Mouse (Mus musculus) ovary, adult 18-20 months (tissue): ENCODE results near the gene Foxn3.
A peak's percentile ranks its signal among the peaks of the same experiment; 100 is the strongest.

Experiments used
- DNase-seq: peaks from one replicate; pipeline ENCODE4 v3.0.0; 2022; ENCODE audit warnings: low spot score, mixed read lengths

Gene Foxn3

GRCm38 (mm10) chr12:99385073-99385472 is 178.3 kb downstream of the Foxn3 start:
- DNase-seq, result no peak

- DNase-seq, result no peak
Observed at GRCm38 (mm10) chr12:99381317-99381716, 182.1 kb downstream of the Foxn3 start.

GRCm38 (mm10) chr12:99380855-99381262 is 182.5 kb downstream of the Foxn3 start:
- no peak for DNase-seq

GRCm38 (mm10) chr12:99380124-99380523 is 183.3 kb downstream of the Foxn3 start:
- DNase-seq, result no peak

DNA sequence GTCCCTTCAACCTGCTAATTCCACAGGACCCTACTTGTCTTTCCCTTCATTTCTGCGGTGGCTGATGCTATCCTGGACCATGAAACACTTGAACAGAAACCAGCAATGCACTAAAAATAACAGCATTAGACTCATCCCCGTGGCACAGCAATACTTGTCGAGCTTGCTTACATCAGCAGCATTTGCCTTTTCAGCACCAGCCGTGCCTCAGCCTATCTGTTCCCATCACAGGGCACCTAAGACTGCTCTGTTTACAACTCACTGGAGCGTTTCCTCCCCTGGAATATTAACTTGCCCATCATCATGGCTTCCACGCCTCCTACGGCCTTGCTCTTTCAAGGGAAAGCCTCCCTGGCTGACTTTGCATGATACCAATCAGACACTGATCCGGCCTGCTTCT is 185.1 kb downstream of the Foxn3 start:
- DNase-seq, result no peak

DNA sequence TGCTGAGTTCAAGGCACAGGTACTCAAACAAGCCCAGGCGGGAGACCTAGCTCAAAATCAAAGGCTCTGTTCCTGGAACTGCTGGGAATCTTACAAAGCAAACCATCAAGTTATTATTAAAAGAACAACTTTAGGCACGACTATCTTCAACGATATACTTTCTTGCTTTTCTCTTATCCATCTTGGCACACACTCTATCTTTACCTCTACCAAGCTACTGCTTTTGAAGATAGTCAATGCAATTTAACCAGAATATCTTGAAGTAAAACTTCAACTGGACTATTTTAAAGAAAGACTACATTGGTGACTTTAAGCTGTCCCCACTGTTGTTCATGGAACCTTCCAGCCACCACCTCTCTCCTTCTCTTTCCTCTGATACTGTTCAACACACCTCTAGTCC is 185.7 kb downstream of the Foxn3 start:
- no peak for DNase-seq

DNA sequence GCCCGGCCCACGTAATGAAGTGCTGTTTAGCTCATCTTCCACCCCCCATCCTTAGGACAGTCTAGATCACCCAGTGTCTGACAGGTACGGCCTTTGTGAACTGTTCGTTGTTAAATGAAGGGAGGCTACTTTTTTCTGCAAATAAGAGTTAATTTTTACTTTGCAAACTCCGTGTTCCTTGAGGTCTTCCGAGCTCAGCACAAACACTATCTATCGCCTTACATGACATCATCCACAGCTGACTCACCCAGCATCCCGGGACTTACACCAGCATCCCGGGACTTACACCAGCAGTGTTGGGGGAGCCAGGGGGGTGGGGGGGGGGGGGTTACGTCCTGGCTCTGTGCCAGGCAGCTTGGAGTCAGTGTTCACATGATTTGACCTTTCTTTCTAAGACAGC is 186.3 kb downstream of the Foxn3 start:
- DNase-seq, result no peak

GRCm38 (mm10) chr12:99375878-99376454 is 187.4 kb downstream of the Foxn3 start:
- no peak for DNase-seq

DNA sequence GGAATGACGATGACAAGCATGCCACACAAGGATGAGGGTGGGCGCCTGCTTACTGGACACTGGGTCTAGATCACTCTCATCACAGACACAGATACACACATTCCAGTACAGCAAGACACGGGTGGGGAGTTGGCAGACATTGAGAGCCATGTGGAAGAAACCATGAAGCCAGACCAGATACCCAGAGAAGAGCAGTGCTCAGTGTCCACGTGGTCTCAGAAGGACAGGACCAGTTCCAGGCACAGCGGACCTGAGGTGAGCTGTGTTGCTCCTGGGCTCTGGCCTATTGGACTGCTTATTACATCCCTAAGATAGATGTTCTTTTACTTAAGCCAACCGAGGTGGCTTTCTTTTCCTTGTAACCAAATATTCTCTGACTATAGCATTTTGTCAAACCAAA is 188.0 kb downstream of the Foxn3 start:
- DNase-seq, result no peak

- no peak for DNase-seq
Observed at GRCm38 (mm10) chr12:99374099-99374600, 189.2 kb downstream of the Foxn3 start.

DNA sequence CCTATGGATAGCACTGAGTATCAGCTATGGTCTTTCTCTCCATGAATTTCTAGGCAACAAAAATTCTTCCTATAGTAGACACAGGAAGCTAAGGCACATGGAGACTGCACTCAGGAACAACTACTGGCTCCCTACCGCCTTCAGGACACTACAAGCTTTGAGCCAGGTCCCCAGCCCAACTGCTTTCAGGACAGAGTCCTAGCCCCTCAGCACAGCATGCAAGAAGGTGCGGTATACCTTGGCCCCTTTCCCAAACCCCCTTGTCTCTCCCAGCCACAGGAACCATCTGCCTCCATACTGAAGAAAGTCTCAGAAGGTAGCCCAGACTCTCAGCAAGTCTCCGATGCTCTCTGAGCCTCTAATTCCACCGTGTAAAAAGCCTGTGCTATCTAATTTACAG is 189.8 kb downstream of the Foxn3 start:
- DNase-seq, result no peak

DNA sequence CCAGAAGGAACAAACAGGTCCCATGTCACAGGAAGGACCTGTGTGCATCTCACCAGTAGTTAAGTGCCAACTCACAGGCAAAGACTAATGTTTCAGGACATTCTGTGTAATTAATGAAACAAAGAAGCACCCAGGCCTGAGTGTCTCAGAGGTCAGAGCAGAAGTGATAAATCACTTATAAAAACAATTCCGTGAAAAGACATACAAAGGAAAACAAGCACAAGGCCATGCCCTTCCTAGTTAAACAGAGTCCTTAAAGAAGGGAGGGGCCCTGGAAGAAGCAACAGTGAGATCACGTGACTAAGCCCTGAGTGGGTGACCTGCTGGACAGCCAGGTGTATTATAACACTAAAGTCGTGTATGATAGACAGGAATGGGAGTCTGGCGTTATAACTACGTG is 191.9 kb downstream of the Foxn3 start:
- no peak for DNase-seq

GRCm38 (mm10) chr12:99368251-99368650 is 195.1 kb downstream of the Foxn3 start:
- no peak for DNase-seq

DNA sequence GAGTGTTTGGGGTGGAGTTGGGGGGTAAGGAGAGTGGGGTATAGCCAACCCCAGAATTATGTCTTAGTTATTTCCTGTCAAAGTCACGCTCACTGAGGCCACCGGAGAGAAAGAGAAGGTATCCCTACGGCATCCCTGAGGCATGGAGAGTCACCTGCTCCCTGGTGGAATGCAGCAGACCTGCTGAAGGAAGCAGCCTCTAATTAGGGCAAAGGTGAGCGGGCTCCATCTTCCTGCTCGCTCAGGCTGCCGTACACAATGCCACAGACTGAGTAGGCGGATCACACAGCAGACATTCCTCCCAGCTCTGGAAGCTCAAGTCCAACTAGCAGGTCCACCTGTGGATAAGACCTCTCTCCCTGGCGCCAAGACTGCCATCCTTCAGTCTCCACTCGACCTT is 197.4 kb downstream of the Foxn3 start:
- no peak for DNase-seq

DNA sequence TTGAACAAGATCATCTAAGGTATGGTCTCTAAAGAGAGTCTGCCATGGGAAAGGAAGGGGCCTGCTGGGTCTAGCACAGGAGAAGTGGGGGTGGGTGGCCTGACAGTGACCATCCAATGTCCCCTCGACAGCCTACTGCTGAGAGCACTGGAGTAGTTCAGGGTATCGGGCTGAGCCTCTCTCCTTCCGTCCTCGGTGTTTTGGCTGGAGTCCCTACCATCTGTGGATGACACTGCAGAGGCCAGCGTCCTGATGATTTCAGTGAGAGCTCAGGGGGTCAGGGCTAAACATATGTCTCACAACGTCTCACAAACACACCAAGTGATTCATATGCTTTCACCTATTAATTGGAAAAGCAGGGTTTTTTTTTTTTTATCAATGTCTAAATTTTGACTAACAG is 199.2 kb downstream of the Foxn3 start:
- no peak for DNase-seq

- DNase-seq, result no peak
Observed at GRCm38 (mm10) chr12:99363024-99363423, 200.4 kb downstream of the Foxn3 start.

- no peak for DNase-seq
Observed at GRCm38 (mm10) chr12:99361752-99362132, 201.6 kb downstream of the Foxn3 start.

- DNase-seq, result no peak
Observed at GRCm38 (mm10) chr12:99360958-99361751, 202.2 kb downstream of the Foxn3 start.

DNA sequence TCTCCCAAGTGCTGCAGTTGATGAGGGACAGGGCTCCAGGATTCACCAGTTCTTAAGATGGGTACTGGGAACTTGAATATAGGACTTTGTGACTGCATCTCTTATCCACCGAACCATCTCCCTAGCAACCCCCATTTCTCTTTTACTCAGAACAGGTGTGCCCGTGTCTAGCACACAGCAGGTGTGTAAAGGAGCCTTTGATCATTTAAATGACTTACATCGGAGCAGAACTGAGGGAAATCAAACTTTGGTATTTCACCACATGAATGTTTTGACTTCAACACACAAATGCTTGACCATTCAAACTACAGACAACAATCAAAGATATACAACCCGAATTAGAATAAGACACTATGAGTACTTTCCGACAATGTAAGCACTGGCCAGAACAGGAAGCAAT is 204.7 kb downstream of the Foxn3 start:
- no peak for DNase-seq

GRCm38 (mm10) chr12:99356660-99357059 is 206.7 kb downstream of the Foxn3 start:
- no peak for DNase-seq

- DNase-seq, result no peak
Observed at GRCm38 (mm10) chr12:99353692-99354091, 209.7 kb downstream of the Foxn3 start.

GRCm38 (mm10) chr12:99352583-99352982 is 210.8 kb downstream of the Foxn3 start:
- no peak for DNase-seq

- peak; percentile 56 for DNase-seq
Observed at GRCm38 (mm10) chr12:99352136-99352535, 211.2 kb downstream of the Foxn3 start.

DNA sequence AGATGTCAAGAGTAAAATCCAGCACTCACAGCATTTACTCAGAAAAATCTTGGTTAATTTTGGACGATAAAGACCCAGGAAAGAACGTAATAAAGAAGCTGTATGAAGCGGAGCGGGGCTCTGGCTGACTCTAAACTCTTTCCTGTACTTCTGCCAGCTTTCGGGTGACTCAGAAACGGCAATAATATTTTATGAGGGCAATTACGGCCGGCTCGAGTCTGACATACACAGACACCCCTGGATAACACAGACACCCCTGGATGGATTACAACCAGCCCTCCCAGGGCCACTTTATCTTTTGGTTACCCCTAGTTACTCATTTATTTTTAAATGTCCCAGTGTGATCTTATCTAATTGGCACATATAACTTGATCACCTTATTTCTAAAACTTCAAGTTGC is 211.7 kb downstream of the Foxn3 start:
- no peak for DNase-seq
